Mouse (Mus musculus): ENCODE data around the gene Anks1.

DNA sequence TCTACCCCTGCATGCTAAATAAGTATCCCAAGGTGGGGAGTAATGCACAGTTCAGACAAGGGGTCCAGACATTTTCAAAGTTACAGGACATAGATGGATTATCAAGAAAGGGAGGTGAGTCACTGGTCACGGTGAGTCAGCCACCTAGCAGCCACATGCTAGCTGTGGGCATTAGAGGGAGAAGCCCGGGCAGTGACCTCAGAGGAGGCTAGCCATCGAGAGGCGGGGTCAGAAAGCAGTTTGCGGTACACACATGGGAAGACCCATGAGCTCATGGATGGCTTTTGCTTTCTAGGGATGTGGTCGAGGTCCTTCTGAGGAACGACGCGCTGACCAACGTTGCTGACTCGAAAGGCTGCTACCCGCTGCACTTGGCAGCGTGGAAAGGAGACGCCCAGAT lies 67.2 kb downstream of the Anks1 start:
- TF ChIP-seq CTCF (IDR thresholded peaks at IDR 0.05; ENCODE audit: low read depth) (no peak), EP300 (optimal IDR thresholded peaks at IDR 0.05) (no peak)
